Mouse (Mus musculus) B cell, adult 2 months (primary cell): ENCODE data around the gene Nrxn1.
A peak's percentile ranks its signal among the peaks of the same experiment; 100 is the strongest.
"Not testable (repeated sequence)": the region's sequence is repeated elsewhere in the genome, so short reads cannot be mapped to it uniquely, and the experiment has no call there.

Experiments
- DNase-seq, 2 experiments: peaks; one replicate each; pipeline ENCODE4 v3.0.0; 2022

Nrxn1 gene

DNA sequence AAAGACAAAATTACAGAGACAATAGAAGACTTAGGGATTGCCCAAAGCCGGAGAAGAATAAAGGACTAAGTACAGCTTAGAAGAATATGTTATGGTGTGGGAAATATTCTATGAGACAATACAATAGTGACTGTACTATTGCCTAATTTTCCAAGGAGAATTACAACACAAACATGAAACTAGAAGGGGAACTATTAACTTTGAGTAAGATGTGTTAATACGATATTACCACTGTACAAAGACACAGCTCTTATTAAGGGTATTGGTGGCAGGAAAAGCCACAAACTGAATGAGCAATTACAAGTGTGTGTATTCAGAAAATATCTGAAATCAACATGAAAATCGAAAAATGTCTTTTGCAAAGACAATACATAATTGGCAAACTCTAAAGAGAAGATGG is 853.9 kb downstream of the Nrxn1 start:
- DNase-seq = no peak

DNA sequence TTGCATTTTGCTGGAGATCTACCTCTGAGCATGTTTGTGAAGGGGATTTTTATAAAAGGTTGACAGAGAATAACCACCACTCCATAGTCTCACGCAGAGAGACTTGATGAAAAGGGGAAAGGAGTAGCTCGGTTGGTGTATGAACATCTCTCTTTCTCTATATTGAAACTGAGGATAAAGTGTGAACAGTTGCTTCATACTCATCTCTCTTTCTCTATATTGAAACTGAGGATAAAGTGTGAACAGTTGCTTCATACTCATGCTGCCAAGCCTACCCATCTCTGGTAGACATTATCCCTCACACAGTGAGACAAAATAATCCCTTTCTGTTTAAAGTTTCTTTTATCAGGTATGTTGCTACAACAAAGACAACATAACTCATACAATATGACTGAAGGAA is 854.4 kb downstream of the Nrxn1 start:
- no peak for DNase-seq

DNA sequence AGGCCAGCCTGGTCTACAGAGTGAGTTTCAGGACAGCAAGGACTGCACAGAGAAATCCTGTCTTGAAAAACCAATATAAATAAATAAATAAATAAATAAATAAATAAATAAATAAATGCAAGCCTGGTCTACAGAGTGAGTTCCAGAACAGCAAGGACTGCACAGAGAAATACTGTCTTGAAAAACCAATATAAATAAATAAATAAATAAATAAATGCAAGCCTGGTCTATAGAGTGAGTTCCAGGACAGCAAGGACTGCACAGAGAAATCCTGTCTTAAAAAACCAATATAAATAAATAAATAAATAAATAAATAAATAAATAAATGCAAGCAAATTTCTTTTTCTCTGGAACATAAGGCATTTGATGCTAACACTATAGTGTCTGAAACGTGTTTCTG is 857.2 kb downstream of the Nrxn1 start:
- not testable (repeated sequence) for DNase-seq

DNA sequence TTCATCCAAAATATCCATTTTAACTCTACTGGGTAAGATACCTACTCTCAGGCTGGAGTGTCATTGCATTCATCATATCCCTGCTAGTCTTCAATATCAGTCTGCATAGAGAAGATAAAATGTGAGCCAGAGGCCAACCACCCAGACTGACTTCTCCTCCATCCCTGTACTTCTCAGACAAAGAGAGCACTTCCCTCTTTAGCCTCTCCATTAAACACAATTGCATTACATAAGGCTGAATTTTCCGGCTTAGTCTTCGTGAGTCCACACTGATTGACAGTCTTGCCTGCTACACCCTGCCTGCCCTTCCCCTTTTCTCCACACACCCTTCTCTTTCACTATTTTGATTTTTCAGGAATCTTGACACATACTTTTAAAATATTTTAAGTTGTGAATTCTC is 858.1 kb downstream of the Nrxn1 start:
- DNase-seq = no peak

DNA sequence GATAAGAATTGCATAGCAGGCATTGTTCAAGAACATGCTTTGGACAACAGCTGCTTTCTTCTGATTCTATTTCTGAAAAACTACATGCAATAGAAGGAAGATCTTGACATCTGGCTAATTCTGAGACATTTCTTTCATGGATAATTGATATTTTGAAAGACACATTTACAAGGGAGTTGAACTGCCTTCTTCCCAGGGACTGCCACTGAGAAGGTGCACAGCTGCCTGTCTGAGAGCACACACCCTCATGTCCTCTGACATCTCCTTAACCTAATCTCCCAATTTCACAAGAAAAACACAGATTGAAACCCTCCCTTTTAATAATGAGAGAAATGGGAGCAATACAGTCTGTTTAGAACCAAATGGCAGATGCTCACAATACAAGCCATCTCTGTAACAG is 884.3 kb downstream of the Nrxn1 start:
- no peak for DNase-seq

DNA sequence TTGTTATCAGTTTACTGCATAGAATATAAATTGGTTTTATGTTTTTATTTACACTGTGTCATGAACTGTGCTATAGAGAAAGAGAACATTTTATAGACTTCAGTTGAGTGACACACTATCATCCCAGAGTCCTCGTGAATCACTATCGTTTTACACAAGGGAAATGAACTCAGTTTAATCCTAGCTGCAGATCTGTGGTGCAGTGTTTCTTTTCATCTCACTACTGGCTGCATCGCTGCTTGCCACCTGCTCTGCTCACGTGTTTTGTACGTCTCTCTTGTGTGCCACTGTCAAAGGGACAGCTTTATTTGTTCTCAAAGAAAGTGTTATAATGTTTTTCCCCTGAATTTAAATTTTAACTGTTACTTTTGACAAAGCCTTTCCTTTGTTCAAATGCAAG is 885.3 kb downstream of the Nrxn1 start:
- no peak for DNase-seq

DNA sequence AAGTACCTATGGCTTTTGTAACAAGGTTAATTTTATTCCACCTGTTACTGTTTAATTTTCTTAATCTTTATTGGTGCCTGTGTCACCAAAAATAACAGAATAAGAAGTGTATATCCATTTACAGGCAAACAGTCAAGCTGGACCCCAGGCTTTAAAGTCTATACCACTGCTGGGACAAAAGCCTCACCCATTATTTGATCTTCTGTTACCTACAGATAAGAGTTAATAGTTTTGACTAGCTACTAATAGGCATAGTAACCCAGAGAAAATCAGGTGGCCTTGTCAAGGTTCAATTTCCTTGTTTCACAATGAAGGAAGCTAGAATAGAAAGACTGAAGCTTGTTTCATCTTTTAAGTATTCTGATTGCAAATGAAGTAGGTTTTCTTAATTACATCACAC is 888.9 kb downstream of the Nrxn1 start:
- no peak for DNase-seq

DNA sequence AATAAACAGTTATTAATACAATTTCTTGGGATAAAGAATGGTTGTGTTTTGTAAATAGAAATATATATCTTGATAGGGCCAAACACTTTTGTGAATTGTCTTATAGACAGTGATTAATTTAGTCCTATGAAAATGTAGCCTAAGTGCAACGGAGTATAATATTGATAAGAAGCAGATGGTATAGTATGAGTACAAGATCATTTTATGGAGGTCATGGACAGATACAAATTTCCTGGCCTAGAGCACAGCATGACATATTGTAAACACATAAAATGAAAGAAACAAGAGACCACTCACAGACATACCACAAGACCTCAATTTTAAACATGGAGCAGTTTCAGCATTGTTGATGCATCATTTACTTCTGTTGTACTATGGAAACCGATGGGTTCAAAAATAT is 890.1 kb downstream of the Nrxn1 start:
- no peak for DNase-seq

DNA sequence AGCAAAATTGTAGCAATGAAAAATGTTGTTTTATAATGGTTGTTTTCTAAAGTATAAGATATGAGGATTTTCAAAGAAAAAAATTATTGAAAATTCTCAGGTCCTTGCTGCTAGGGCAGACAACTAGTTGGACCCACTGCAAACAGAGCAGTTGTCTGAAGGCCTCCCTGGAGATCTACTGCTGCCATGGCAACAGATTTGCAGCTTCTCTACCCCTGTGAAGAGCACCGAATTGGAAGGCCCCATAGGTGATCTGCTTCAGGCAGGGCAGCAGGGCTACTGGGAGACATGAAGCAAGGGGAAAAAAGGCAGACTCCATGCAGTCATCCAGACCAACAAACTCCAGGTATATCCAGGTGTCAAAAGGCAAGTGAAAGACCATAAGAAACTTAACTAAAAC is 896.1 kb downstream of the Nrxn1 start:
- no peak for DNase-seq

DNA sequence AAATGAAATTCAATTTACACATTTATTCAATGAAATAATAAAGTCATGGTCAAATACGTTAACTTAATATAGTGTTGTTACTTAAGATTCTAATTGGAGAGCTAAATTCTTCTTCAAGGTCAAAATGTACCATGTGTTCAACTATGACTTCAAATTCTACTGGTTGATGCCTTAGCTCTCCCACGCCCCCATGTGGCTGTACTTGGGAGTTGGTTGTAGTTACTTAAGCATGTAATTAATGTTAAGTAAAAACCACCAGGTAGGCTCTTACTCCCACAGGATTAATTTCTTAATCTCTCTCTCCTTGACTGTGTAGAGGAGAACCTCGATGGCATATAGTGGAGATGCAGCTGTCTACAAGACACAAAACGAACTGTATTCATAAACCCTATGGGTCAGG is 951.3 kb downstream of the Nrxn1 start:
- DNase-seq = peak; percentile 8 to 9

DNA sequence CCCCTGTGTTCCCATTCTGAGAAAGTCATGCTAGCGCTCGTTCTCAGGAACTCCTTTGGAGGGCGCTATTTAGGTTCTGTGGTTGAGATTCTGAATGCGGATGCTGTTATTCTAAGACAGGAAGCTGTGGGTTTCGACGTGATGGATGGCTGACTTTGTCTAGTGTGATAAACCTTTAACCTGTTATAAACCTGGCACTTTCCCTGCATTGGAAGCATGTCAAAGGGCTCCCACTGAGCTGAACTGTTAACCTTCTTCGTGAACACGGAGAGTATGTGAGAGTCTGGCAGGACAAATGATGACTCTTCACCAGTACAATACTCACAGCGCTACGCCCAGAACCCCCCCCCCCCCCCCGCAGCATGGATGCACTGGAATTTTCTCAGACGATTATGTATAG is 962.0 kb downstream of the Nrxn1 start:
- DNase-seq = no peak

DNA sequence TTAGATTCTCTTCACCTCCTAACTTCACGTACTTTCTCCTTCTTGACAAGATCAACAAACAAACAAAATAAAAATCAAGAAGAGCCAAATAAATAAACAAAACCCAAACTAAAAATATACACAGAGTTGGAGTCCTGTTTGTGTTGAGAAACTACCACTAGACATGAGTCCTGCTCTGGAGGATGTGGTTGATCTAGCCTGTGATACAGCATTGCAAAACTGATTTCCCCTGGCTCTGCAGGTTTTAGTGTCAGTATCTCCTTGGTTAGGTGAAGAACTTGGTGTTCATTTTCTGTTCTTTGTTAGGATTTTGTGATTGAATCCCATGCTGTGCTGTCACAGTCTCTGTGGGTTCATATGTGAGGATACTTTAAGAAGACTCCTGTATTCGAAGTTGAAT is 963.7 kb downstream of the Nrxn1 start:
- no peak for DNase-seq

DNA sequence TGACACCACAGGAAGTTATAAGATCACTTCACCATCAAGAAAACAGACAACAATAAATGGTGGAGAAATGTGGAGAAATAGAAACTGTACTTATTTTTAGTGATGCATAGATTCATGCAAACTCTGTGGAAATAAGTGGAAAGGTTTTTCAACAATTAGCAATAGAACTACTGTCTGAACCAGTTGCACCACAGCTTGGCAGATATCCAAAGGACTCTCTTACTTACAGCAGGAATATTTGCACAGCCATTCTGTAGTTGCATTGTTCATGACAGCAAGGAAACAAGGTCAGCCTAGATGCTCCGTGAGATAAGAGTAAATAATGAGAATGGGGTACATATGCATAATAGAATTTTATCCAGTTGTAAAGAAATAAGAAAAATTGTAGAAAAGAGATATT is 965.3 kb downstream of the Nrxn1 start:
- DNase-seq = no peak

DNA sequence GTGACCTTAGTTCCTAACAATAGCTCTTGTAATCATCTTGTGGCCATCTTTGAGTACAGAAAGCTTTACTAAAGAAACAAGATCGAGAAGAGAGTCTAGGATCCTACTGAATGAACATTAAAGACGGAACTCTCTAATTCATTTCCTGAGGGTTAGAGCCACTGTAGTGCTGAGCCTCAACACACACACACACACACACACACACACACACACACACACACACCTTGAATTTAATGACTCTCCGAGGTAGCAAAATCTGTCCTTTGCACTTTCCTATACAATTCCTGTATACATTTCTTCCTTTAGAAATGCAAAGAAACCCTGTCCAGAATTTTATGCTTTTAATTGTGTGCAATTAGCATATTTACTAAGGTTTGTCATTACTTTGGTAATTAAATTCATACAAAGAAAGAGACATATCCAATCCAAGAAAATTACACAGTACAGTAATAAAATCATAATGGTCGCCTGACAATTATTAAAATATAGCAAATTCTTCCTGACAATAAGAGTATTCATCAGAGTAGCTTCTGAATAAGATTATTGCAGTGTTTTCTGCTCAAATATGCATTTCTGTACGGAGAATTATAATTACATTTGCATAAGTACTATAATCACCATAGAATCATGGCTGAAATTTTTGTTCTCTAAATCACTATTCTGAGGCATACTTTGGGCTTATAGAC is 969.9 kb downstream of the Nrxn1 start:
- no peak for DNase-seq

DNA sequence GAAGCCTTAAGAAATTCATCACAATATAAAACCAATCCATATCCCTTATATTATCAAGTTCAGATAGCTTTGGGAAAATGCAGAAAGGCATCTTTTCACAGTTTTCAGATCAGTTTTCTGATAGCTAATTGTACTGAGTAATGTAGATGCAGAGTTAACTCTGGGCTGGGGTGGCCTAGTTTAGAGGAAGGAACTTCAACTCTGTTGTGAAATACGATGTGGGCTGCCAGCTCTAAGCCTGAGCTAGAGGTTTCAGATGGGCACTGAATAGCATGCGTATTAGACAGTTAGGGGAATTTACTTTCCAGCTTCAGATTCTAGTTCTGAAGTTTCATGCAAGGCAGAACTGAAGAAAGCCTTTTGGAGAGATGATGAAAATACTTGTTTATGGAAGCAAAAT is 976.6 kb downstream of the Nrxn1 start:
- DNase-seq = no peak

DNA sequence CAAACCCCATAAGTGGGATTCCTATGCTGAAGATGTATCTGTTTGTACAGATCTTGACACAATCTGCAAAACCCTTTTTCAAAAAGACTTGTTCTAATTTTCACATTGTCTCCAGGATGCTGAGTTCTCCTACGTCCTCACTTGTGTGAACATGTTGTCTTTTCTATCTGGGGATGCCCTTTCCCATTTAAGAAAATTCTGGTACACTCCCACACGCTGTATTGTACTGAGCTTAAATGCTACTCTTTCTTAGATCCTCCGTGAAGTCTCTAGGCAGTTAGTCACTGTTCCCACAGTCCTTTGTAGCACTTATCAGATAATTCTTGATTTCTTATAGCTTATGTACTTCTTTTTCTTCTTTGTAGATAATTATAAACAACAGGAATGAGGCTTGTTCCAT is 997.9 kb downstream of the Nrxn1 start:
- no peak for DNase-seq

DNA sequence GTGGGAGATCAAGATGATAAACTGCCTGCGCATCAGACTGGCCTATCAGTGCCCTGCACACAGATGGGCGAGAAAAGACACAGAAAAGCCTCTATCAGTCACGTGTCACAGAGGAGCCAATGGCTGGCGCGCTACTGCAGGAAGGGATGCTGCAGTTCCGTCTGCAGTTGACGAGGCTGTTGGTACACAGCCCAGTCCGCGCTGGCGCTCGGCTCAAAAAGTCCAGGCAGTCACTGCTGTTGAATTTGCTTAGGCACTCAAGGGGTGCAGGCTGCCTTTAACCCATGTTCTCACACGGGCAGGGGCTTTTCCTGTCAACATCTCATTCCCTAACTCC is 1004.6 kb downstream of the Nrxn1 start:
- peak in 1 of 2 experiments; percentile 1 for DNase-seq

DNA sequence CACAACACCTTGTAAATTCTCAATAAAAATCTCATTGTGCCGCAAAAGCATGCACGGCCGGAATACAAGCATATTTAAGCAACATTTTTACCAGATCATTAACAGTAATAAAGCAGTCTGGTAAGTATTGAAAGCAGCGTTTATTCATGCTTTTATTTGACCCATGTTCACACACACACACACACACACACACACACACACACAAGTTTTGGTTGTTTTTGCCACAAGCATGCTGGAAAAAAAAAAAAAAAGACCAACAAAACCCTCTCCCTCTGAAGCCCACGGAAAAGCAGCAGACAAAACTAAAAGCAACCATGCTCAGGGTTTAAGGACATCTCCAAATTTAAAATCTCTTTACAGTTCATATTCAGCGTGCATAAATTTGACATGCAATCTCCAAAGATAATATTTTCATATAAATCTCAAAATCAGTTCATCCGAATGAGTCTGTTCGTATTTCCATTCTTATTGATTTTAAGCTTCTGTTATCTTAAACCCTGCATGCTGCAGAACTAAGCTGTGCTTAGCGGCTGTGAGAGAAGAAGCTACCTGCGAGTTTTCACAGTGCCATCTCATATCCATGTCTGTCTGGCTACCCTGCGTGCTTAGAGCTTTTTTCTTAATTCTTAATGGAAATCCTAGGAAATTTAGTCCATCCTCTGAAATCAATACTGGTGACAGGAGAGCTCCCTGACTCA is 1005.1 kb downstream of the Nrxn1 start:
- no peak for DNase-seq

DNA sequence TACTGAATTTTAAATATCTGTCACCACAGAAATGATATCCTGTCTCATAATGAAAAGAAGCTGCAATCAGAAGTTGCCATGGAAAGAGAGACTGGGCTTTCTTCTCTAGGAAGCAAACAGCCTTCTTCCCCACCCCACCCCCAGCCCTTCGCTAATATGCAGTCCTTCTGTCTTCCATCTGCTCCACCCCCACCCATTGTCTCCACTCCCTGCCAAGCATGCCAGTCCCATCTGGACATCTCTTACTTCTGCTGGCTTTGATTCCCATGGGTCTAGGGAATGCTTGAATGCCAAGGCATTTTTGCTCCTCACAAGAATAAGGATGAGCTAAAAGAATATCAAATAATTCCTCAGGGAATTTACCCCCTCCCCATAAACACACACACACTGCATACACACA is 1006.0 kb downstream of the Nrxn1 start:
- no peak for DNase-seq

DNA sequence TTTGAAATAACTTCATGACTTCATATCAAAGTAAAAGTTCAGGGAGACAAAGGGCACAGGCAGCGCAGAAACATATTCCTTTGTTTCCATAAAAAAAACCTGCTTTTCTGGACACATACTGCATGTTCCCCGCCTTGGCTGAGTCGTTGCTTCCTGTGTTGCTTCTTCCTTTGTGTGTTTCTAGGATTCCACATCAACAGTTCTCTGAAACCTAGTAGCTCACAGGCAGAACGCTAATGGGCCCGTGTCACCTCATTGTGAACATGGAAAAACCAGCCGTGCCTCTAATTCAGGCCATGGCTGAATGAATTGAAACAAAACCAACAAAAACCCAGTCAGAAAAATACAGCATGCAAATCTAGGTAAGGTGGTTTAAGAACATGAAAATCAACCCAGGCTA is 1013.9 kb downstream of the Nrxn1 start:
- no peak for DNase-seq

DNA sequence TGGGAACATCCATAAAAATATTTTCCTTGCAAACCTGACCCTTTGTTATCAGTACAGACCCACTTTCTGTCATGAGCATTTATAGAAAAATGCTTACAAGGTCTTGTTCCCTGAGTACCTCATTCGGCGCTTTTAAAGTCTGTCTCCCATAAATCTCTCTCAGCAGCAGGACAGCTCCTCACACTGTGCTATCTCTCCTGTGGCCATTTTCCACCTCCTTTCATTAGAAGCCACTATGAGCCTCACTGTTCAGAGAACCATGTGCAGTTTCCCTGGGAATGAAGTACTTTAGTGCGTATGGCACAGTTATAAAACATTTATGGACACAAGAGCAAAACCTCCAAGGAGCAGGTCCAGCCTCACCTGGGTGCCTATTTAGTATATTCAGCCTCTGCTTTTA is 1014.4 kb downstream of the Nrxn1 start:
- DNase-seq = no peak

DNA sequence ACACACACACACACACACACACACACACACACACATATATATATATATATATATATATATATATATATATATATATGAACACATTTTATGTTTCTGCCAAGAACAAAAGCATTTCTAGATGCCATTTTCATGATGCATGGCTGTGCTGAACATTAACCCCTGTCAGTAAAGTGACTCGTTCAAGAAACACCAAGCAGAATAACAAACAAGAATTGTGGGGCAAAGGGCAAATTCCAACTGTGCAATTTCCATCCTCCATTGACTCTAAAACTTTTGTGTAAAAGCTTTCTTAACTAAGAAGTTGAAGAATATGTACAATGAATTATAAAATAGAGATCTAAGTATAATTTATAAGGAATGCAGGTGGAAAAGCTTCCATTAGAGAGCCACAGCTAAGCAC is 1030.0 kb downstream of the Nrxn1 start:
- no peak for DNase-seq

DNA sequence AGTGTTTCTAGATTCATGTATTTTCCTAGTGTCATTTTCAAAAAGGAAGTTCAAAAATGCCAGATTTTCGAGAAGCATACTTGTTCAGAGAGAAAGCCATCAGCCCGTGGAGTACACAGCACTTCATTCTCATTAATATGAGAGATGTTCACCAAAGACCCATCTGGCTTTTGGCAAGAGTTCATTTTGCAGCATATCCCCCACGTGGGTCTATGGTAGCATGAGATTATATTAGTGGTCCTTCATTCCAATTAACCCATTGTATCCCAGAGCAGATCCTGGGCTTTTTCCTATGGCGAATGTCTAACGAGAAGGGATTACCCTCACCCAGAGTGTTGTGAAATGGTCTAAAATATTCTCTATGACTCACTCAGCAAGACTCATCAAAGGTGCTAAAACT is 1032.0 kb downstream of the Nrxn1 start:
- no peak for DNase-seq

DNA sequence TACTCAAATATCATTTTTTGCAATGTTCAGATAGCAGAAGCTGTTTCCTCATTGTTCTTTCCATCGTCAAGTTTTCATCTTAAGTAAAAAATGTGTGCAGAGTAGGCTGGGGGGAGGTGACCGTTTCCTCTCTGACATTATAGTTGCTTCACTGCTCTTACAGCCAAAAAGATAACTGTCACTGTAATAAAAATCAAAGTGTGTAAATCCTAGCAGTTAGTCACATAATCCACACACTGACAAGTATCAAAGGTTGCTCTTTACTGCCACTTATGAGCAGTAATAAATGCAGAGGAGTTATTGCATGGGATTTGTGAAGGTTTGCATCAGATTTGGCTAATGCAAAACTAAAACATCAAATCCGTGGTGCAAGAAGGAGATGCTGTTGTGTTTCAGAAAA is 1032.7 kb downstream of the Nrxn1 start:
- DNase-seq = no peak
